Mouse (Mus musculus) gastrocnemius, postnatal 14 days (tissue): Measurements from ENCODE around the gene Slc50a1. TPM values are rescaled to one million over a fixed set of nuclear protein-coding genes. Genes with fewer than 3 reads are reported as not detected.
A peak's percentile ranks its signal among the peaks of the same experiment; 100 is the strongest.

Source experiments
- DNase-seq: peaks from one replicate; pipeline ENCODE4 v3.0.0; 2021; ENCODE audit warnings: mixed read lengths
- intact Hi-C: fragments of 180-260 bp; cut with DNase I; formaldehyde crosslinking; loops from one replicate; pipeline ENCODE4 v1.15.1; 2025; ENCODE audit warnings: low total_unique reads
- total RNA-seq, 2 experiments: library from RNA; stranded (reverse); gene quantifications; 2 replicates each; pipeline ENCODE4 v1.2.3; 2021

Slc50a1 gene
- total RNA-seq, 2 experiments from 2014 or later: 14.2 to 14.6 TPM

- intact Hi-C loops: no loop called here
- no peak for DNase-seq
These were observed 26.0 kb downstream of the Slc50a1 start for GRCm38 (mm10) chr3:89244158-89244981.

- intact Hi-C loops: no loop called here
- DNase-seq: no peak
These were observed 26.8 kb downstream of the Slc50a1 start for GRCm38 (mm10) chr3:89243609-89244008.

- intact Hi-C loops: no loop called here
- peak; percentile 51 for DNase-seq
These were observed 28.0 kb downstream of the Slc50a1 start for GRCm38 (mm10) chr3:89242331-89242895.

- intact Hi-C loops: no loop called here
- DNase-seq: no peak
These were observed 31.9 kb downstream of the Slc50a1 start for GRCm38 (mm10) chr3:89238494-89238893.

GRCm38 (mm10) chr3:89237682-89238081 is 32.7 kb downstream of the Slc50a1 start:
- intact Hi-C loops: no loop called here
- no peak for DNase-seq

DNA sequence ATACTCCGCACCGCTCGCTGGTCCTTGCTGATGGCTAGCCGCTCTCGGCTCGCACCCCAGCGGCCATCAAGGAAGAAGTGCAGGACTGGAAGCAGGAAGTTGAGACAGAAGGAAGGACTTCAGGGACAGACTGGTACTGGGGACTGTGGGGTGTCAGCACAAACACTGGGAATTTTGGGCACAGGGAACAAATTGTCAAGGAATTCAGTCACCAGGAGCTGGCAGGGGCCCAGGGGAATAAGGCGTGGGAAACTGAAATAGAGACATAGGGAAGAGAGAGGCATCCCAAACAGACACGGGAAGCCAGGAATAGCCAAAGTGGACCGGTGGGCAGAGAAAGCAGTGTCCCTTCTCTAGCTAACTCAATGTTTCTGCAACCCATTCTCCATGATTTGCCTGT is 33.9 kb downstream of the Slc50a1 start:
- intact Hi-C loops: no loop called here

DNA sequence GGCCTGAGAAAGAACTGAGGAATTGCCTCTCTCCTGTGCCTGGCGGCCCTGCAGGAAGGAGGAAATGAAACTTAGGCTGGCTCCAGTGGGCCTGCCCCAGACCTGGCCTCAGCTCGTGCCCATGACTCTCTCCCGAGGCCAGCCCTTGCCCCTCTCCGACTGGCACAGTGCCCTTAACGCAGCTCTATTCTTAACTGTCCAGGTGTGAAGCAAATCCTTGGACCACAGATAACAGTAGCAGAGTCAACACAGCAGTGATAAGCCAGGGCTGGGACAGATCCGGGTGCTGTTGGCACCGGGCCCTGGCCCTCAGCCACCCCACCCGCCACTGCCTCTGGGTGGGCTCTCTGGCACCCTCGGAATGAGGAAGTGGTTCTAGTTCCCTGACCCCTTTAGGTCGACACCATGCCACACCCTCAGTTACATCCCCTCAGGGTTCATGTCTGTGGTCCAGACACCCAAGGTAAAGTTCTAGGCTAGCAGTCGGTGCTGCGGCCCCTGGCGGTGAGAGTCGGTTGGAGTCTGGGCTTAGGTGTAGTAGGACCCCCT is 36.7 kb downstream of the Slc50a1 start:
- intact Hi-C loops: no loop called here
- no peak for DNase-seq

More for the DNA sequence above, 33.9 kb downstream of the Slc50a1 start:
- no peak for DNase-seq

DNA sequence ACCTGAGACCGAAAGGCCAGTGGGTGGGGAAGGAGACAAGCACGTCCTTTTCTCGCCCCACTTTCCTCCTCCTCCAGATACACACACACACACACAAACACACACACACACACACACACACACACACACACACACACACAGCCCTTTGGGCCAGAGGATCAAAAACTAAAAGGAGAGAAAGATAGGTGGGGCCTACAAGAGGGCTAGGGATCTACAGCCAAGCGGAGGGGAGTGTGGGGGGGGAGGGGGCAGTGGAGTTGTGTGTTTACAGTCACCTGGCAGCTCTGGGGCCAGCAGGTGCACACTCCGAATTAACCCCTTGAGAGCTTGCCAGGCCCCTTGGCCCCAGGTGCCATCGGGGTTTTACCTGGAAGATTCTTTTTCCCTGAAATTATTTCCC is 37.8 kb downstream of the Slc50a1 start:
- intact Hi-C loops: no loop called here
- DNase-seq: no peak

- intact Hi-C loops: no loop called here
- DNase-seq: no peak
These were observed 38.5 kb downstream of the Slc50a1 start for GRCm38 (mm10) chr3:89231772-89232275.

GRCm38 (mm10) chr3:89231345-89231744 is 39.0 kb downstream of the Slc50a1 start:
- DNase-seq: no peak
- intact Hi-C loops: no loop called here

DNA sequence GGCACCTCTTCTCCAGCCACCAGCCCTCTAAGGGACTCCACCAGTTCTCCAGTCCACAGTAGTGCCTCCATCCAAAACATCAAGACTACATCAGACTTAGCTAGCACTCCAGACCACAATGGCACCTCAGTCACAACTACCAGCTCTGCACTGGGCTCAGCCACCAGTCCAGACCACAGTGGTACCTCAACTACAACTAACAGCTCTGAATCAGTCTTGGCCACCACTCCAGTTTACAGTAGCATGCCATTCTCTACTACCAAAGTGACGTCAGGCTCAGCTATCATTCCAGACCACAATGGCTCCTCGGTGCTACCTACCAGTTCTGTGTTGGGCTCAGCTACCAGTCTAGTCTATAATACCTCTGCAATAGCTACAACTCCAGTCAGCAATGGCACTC is 39.8 kb downstream of the Slc50a1 start:
- no peak for DNase-seq
- intact Hi-C loops: no loop called here

DNA sequence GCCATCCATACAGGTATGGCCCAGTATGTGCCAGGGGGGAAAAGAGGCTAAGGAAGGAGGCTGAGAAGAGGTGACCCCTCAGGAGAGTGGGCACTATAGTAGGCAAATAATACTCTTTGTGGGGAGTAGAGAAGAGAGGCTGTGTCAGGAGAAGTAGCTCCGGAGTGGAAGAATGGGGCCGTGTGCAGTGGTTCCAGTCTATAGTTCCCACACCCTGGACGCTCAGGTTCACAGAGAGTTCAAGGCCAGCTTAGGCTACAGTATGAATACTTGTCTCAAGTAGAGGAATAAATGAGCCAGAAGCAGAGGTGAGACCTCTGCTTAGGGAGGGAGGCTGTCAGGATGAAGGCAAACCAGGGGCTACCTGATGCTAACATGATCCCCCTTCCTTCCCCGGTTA is 41.1 kb downstream of the Slc50a1 start:
- DNase-seq: no peak
- intact Hi-C loops: no loop called here

- intact Hi-C loops: no loop called here
- no peak for DNase-seq
These were observed 41.5 kb downstream of the Slc50a1 start, which contains the start of gene Muc1 for GRCm38 (mm10) chr3:89228836-89229235. Gene Muc1, plus strand, starts transcription at chr3:89229057.

DNA sequence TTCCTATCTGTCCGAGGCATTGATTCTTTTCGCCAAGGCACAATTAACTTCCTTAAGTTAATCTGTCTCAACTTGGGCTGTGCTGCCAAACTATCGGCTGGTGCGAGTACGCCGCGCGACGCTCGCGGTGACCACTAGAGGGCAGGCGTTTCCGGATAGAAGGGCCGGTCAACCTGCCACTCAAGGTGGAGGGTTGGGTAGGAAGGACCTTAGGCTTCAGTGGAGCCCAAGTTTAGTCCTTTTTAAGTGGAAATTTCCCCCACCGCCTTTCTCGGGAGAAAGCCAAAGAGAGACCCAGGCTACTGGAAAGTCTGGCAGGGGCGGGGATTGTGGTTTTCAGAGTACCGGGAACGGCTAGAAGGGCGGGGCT is 42.2 kb downstream of the Slc50a1 start:
- intact Hi-C loops: no loop called here
- DNase-seq: peak; percentile 78

GRCm38 (mm10) chr3:89227307-89228179 is 42.8 kb downstream of the Slc50a1 start:
- peak; percentile 69 for DNase-seq
- intact Hi-C loops: no loop called here

- intact Hi-C loops: no loop called here
- no peak for DNase-seq
These were observed 43.5 kb downstream of the Slc50a1 start, which contains the start of gene Mtx1 for GRCm38 (mm10) chr3:89226900-89227299. Gene Mtx1, minus strand, starts transcription at chr3:89227088.

GRCm38 (mm10) chr3:89226361-89226760 is 44.0 kb downstream of the Slc50a1 start:
- DNase-seq: no peak
- intact Hi-C loops: no loop called here

DNA sequence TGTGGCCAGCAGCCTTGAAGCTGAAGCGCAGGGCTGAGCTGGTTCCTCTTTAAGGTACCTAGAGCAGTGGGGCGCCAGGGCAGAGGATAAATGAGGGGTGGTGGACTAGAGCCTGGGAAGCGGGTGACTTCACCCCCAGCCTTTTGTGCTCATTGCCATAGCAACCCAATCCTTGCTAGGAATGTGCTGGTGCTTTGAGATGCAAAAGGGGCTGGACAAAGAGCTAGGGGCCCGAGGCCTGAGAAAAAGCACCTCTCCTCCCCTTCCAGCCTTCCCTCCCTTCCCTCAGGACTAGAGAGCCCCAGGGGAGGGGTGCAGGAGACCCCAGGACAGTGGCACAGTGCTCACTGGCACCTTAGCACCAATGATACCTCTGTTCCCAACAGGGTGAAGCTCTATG is 44.5 kb downstream of the Slc50a1 start:
- intact Hi-C loops: no loop called here
- no peak for DNase-seq

GRCm38 (mm10) chr3:89225321-89225815 is 45.0 kb downstream of the Slc50a1 start:
- DNase-seq: no peak
- intact Hi-C loops: no loop called here

- intact Hi-C loops: no loop called here
- DNase-seq: no peak
These were observed 45.6 kb downstream of the Slc50a1 start for GRCm38 (mm10) chr3:89224796-89225195.
